11 mouse cellular contexts compared by ENCODE assay signal in genomic region chr5:67821987-67822401, GRCm38 (mm10). TPM values are rescaled to one million over a fixed set of nuclear protein-coding genes. Genes with fewer than 3 reads are reported as not detected.
DNase-seq lines count a peak whose midpoint lies in the region; TF ChIP-seq lines count a peak whose summit lies in the region.
"Had no signal": no experiment of that assay in that cellular context is flagged by ENCODE, and none has a peak within 500 bp of the region (broad histone marks: within the 10 kb centered on the region; RNA-seq: fewer than 3 reads in every experiment).

No protein-coding gene starts in this region.

- no peaks in the 10 kb centered on the region for H3K27me3 ChIP-seq in liver, adult 2 months (ENCODE audit: control insufficient read depth, insufficient read depth, low read length)
- H3K27me3 ChIP-seq: limb, embryonic 13.5 days; neural tube, embryonic 13.5 days had no signal

- no peak overlapping the region for H3K4me3 ChIP-seq in liver, adult 2 months (ENCODE audit: insufficient read depth, low read depth, low read length)
- H3K4me3 ChIP-seq: limb, embryonic 13.5 days; neural tube, embryonic 13.5 days had no signal

- peak; percentile 73 to 79 for DNase-seq in heart, adult 18-20 months
- DNase-seq in heart, postnatal 25 days (ENCODE audit: low spot score): no peak
- peak; percentile 56 for DNase-seq in brain, adult 2 months (ENCODE audit: low read depth, low spot score)
- DNase-seq in liver, adult 2 months (ENCODE audit: extremely low read depth, low read depth, low spot score): peak; percentile 48
- peak; percentile 71 to 73 for DNase-seq in monocyte, adult 2 months (ENCODE audit: low read depth in 1 of 2, low spot score in 2 of 2)
- DNase-seq in cerebellum, adult 11 months: no peak
- no peak for DNase-seq in frontal cortex, postnatal 25 days (ENCODE audit: low spot score in 2 of 2)
- no peak for DNase-seq in cerebellum, postnatal 14 days
- DNase-seq: kidney, adult 8-10 months had no signal

- H3K79me2 ChIP-seq in liver, adult 2 months (ENCODE audit: control insufficient read depth, insufficient read depth, low read length): no peaks in the 10 kb centered on the region

- no peak for TF ChIP-seq POLR2A in liver, adult 2 months (IDR thresholded peaks at IDR 0.05; ENCODE audit: extremely low read depth, insufficient read depth, low read length)

- TF ChIP-seq CTCF in liver, adult 2 months (IDR thresholded peaks at IDR 0.05; ENCODE audit: low read depth, low read length): no peak

- no peaks in the 10 kb centered on the region; the same call in 1 of the 2 replicates for H3K4me1 ChIP-seq in liver, adult 2 months (ENCODE audit: control insufficient read depth, insufficient read depth, low read length)
- H3K4me1 ChIP-seq: limb, embryonic 13.5 days had no signal

- intact Hi-C loops in heart, postnatal 25 days (cut with DNase I): no loop called here

- no peaks in the 10 kb centered on the region for H3K36me3 ChIP-seq in liver, adult 2 months (ENCODE audit: control insufficient read depth, insufficient read depth, low read length)
- H3K36me3 ChIP-seq: limb, embryonic 13.5 days; neural tube, embryonic 13.5 days had no signal

- WGBS in liver, adult 2 months: 74% methylated on average over 8 of the region's 8 CpGs

- H3K27ac ChIP-seq in liver, adult 2 months (replicated peaks; ENCODE audit: insufficient read depth, low read depth, low read length): no peak overlapping the region
- H3K27ac ChIP-seq: limb, embryonic 13.5 days; neural tube, embryonic 13.5 days had no signal

- no peak overlapping the region for H3K9ac ChIP-seq in liver, adult 2 months (ENCODE audit: low read depth, low read length)
- H3K9ac ChIP-seq: limb, embryonic 13.5 days; neural tube, embryonic 13.5 days had no signal

RNA-seq across cellular contexts. Expression of gene Atp8a1, which starts 25.2 kb away (rescaled TPM):
- 10 to 100 TPM; 26.9 to 30.1 TPM for total RNA-seq in heart, adult 18-20 months (2021)
- 10 to 100 TPM; 20.1 to 21.2 TPM for total RNA-seq in heart, postnatal 25 days (2021)
- total RNA-seq in liver, adult 2 months (2014; rRNA removed): 5.1 and 6.3 TPM in 2 replicates
- polyA plus RNA-seq in liver, adult 2 months (2012; rRNA removed): 1.7 and 3.8 TPM in 2 replicates

Comparison
In these comparisons a context has a peak if more than half of its experiments do, and no peak if none do; other contexts are left out.
1. DNase-seq: peak in heart, adult 18-20 months (2 of 2), brain, adult 2 months (single experiment), liver, adult 2 months (single experiment) and monocyte, adult 2 months (2 of 2); none in heart, postnatal 25 days (single experiment), cerebellum, adult 11 months (single experiment), frontal cortex, postnatal 25 days (0 of 2) and cerebellum, postnatal 14 days (0 of 2).